Mouse (Mus musculus): ENCODE results near the gene Olfr1052. TPM values are rescaled to one million over a fixed set of nuclear protein-coding genes. Genes with fewer than 3 reads are reported as not detected.
"Not testable (repeated sequence)": the region's sequence is repeated elsewhere in the genome, so short reads cannot be mapped to it uniquely, and the experiment has no call there.

Gene Olfr1052
- total RNA-seq (2021): not detected
- long read RNA-seq, experiment 1: 0 reads
- long read RNA-seq, experiment 2: 0 reads

- no peak for DNase-seq
- intact Hi-C loops (cut with DNase I): no loop called here
These were observed at the start of gene Olfr1052 for GRCm38 (mm10) chr2:86292155-86292554. Gene Olfr1052 (plus strand): TSS chr2:86292455.

GRCm38 (mm10) chr2:86258228-86258627 lies 34.0 kb upstream of the Olfr1052 start, which contains the start of gene Olfr1049:
Gene Olfr1049 (minus strand): TSS chr2:86258328.
- DNase-seq: not testable (repeated sequence)
- intact Hi-C loops (cut with DNase I): loop anchor here (2.0 kb wide), 1 partner anchor 71 kb away; no protein-coding TSS in a partner anchor

GRCm38 (mm10) chr2:86278988-86279387 lies 13.3 kb upstream of the Olfr1052 start, which contains the start of gene Olfr1051:
Gene Olfr1051 (minus strand): TSS chr2:86279088.
- intact Hi-C loops (cut with DNase I); DNase-seq: not testable (repeated sequence)

- intact Hi-C loops (cut with DNase I): no loop called here
- no peak for DNase-seq
These were observed 22.9 kb downstream of the Olfr1052 start, which contains the start of gene Olfr1053 for GRCm38 (mm10) chr2:86315184-86315583. Gene Olfr1053 (minus strand): TSS chr2:86315284.

GRCm38 (mm10) chr2:86335333-86335732 lies 43.1 kb downstream of the Olfr1052 start, which contains the start of gene Olfr1054:
Gene Olfr1054 (minus strand): TSS chr2:86335433.
- no peak for DNase-seq
- intact Hi-C loops (cut with DNase I): no loop called here

Other genes with a start within 250 kb of the Olfr1052 start
- not detected for gene Olfr1034, start 246.6 kb upstream of the Olfr1052 start, total RNA-seq (2021)
- gene Olfr1036, start 218.5 kb upstream of the Olfr1052 start, total RNA-seq (2021): not detected
- gene Olfr1037, start 205.1 kb upstream of the Olfr1052 start, total RNA-seq (2021): not detected
- gene Olfr1039, start 156.5 kb upstream of the Olfr1052 start, total RNA-seq (2021): not detected
- not detected for gene Olfr1040, start 145.7 kb upstream of the Olfr1052 start, total RNA-seq (2021)
- not detected for gene Olfr1042, start 130.6 kb upstream of the Olfr1052 start, total RNA-seq (2021)
- gene Olfr1043, start 124.9 kb upstream of the Olfr1052 start, total RNA-seq (2021): not detected
- not detected for gene Olfr1044, start 114.6 kb upstream of the Olfr1052 start, total RNA-seq (2021)
- not detected for gene Olfr52, start 106.8 kb upstream of the Olfr1052 start, total RNA-seq (2021)
- gene Olfr1045, start 89.4 kb upstream of the Olfr1052 start, total RNA-seq (2021): not detected
- not detected for gene Olfr1046, start 73.1 kb upstream of the Olfr1052 start, total RNA-seq (2021)
- gene Olfr1047, start 61.1 kb upstream of the Olfr1052 start, total RNA-seq (2021): not detected
- gene Olfr1048, start 52.2 kb upstream of the Olfr1052 start, total RNA-seq (2021): not detected
- gene Olfr1049, start 34.1 kb upstream of the Olfr1052 start, total RNA-seq (2021): not detected
- not detected for gene Olfr1051, start 13.4 kb upstream of the Olfr1052 start, total RNA-seq (2021)
- gene Olfr1053, start 22.8 kb downstream of the Olfr1052 start, total RNA-seq (2021): not detected
- gene Olfr1054, start 43.0 kb downstream of the Olfr1052 start, total RNA-seq (2021): not detected
- not detected for gene Olfr1055, start 57.8 kb downstream of the Olfr1052 start, total RNA-seq (2021)
- not detected for gene Olfr1056, start 70.0 kb downstream of the Olfr1052 start, total RNA-seq (2021)
- not detected for gene Olfr1057, start 85.9 kb downstream of the Olfr1052 start, total RNA-seq (2021)
- gene Olfr1058, start 96.1 kb downstream of the Olfr1052 start, total RNA-seq (2021): not detected
- not detected for gene Olfr1061, start 121.6 kb downstream of the Olfr1052 start, total RNA-seq (2021)
- not detected for gene Olfr1062, start 134.3 kb downstream of the Olfr1052 start, total RNA-seq (2021)
- gene Olfr1065, start 158.1 kb downstream of the Olfr1052 start, total RNA-seq (2021): not detected
- gene Olfr1066, start 163.8 kb downstream of the Olfr1052 start, total RNA-seq (2021): not detected
- gene Olfr228, start 194.9 kb downstream of the Olfr1052 start, total RNA-seq (2021): not detected
- not detected for gene Olfr1076, start 216.0 kb downstream of the Olfr1052 start, total RNA-seq (2021)

Measured in gastrocnemius, postnatal 36 days (tissue).